Mouse (Mus musculus) midbrain, embryonic 16.5 days (tissue): ENCODE measurements around the gene Adamtsl5. TPM values are rescaled to one million over a fixed set of nuclear protein-coding genes. Genes with fewer than 3 reads are reported as not detected.
A peak's percentile ranks its signal among the peaks of the same experiment; 100 is the strongest.

ENCODE experiments used
- ATAC-seq: fragments of 200-750 bp; cut with Nextera tagmentation; 2 replicates; pipeline ENCODE4 v1.8.0; 2017; ENCODE audit warnings: moderate TSS enrichment
- H3K27ac ChIP-seq: fragments of 300-500 bp; sonication (generic); 2 replicates; pipeline ENCODE4 v1.5.1; 2014; ENCODE audit warnings: mild to moderate bottlenecking, low read length, mixed read lengths
- H3K27me3 ChIP-seq: fragments of 300-500 bp; sonication (generic); 2 replicates; pipeline ENCODE4 v1.6.1; 2014; ENCODE audit warnings: low read depth, low read length, mixed read lengths; ENCODE audit not compliant: control insufficient read depth, insufficient read depth
- H3K36me3 ChIP-seq: fragments of 300-500 bp; sonication (generic); 2 replicates; pipeline ENCODE4 v1.6.1; 2014; ENCODE audit warnings: mild to moderate bottlenecking, low read length, moderate library complexity, mixed read lengths; ENCODE audit not compliant: control insufficient read depth, insufficient read depth
- H3K4me1 ChIP-seq: fragments of 300-500 bp; sonication (generic); 2 replicates; pipeline ENCODE4 v1.6.1; 2014; ENCODE audit warnings: mild to moderate bottlenecking, low read length, mixed read lengths; ENCODE audit not compliant: control insufficient read depth, insufficient read depth
- H3K4me2 ChIP-seq: fragments of 300-500 bp; sonication (generic); 2 replicates; pipeline ENCODE4 v1.6.1; 2014; ENCODE audit warnings: mild to moderate bottlenecking, low read length, mixed read lengths
- H3K4me3 ChIP-seq: fragments of 300-500 bp; sonication (generic); 2 replicates; pipeline ENCODE4 v1.5.1; 2014; ENCODE audit warnings: low read depth, mild to moderate bottlenecking, low read length, moderate library complexity, mixed read lengths
- H3K9ac ChIP-seq: fragments of 300-500 bp; sonication (generic); 2 replicates; pipeline ENCODE4 v1.6.1; 2014; ENCODE audit warnings: low read depth, low read length, mixed read lengths
- H3K9me3 ChIP-seq: fragments of 300-500 bp; sonication (generic); replicated peaks from 2 replicates; pipeline ENCODE4 v1.6.1; 2014; ENCODE audit warnings: mild to moderate bottlenecking, low read length, mixed read lengths; ENCODE audit not compliant: control insufficient read depth, poor library complexity, severe bottlenecking
- WGBS: fragments of 180-500 bp; shearing (Covaris S2); extraction: QIAGEN DNeasy Blood & Tissue Kit; methylation state at CpG from one replicate; pipeline ENCODE4 v1.1.7; 2014; 5-methylcytosine and 5-hydroxymethylcytosine counted together
- polyA plus RNA-seq: library from polyadenylated mRNA; unstranded; fragments of >200 nt; fragmentation: Nextera tagmentation; extraction: Ambion mirVana; gene quantifications from 2 replicates; pipeline ENCODE4 v1.2.1, GENCODE M21; 2015

Gene Adamtsl5
- 0.38 and 0.40 TPM in 2 replicates for polyA plus RNA-seq

- Histone ChIP-seq H3K9me3 (no peaks in the 10 kb centered on the region), H3K9ac (no peak within 1 kb of the TSS), H3K4me2 (peak within 1 kb of the TSS; percentile 32; the same call in 1 of the 2 replicates), H3K36me3 (no peaks in the 10 kb centered on the region), H3K4me3 (no peak within 1 kb of the TSS; the same call in 1 of the 2 replicates), H3K27me3 (peaks cover 81% of the 10 kb centered on the region), H3K27ac (no peak within 1 kb of the TSS), H3K4me1 (peaks cover under 1% of the 10 kb centered on the region; the same call in 1 of the 2 replicates)
- ATAC-seq: no peak; the same call in 1 of the 2 replicates
- under 1% methylated on average over 38 of the region's 42 CpGs for WGBS
Measured at GRCm38 (mm10) chr10:80348244-80348781, at the start of gene Adamtsl5. TSS of gene Adamtsl5 (minus strand) at chr10:80348412.

GRCm38 (mm10) chr10:80397524-80398173, 49.4 kb upstream of the Adamtsl5 start:
- Histone ChIP-seq H3K9me3 (no peaks in the 10 kb centered on the region), H3K9ac (peak overlapping the region; percentile 95), H3K36me3 (peaks cover 29% of the 10 kb centered on the region), H3K4me3 (peak overlapping the region; percentile 73), H3K4me2 (peak overlapping the region; percentile 93), H3K4me1 (peaks cover 21% of the 10 kb centered on the region), H3K27me3 (no peaks in the 10 kb centered on the region), H3K27ac (peak overlapping the region; percentile 100)
- WGBS: 40% methylated on average over 8 of the region's 8 CpGs
- ATAC-seq: no peak

- Histone ChIP-seq H3K4me3 (peak overlapping the region; percentile 73; the same call in 1 of the 2 replicates), H3K27me3 (no peaks in the 10 kb centered on the region), H3K4me1 (peaks cover 21% of the 10 kb centered on the region), H3K9ac (peak overlapping the region; percentile 95), H3K36me3 (peaks cover 31% of the 10 kb centered on the region), H3K9me3 (no peaks in the 10 kb centered on the region), H3K4me2 (peak overlapping the region; percentile 93), H3K27ac (peak overlapping the region; percentile 100)
- ATAC-seq: no peak
- 89% methylated on average over 11 of the region's 11 CpGs for WGBS
Measured at GRCm38 (mm10) chr10:80396822-80397523, 48.8 kb upstream of the Adamtsl5 start.

GRCm38 (mm10) chr10:80395025-80395627, 46.9 kb upstream of the Adamtsl5 start:
- H3K4me1 ChIP-seq: peaks cover 14% of the 10 kb centered on the region
- H3K4me3 ChIP-seq: no peak overlapping the region
- no peak for ATAC-seq
- no peaks in the 10 kb centered on the region for H3K9me3 ChIP-seq
- H3K4me2 ChIP-seq: no peak overlapping the region
- H3K9ac ChIP-seq: no peak overlapping the region
- H3K27me3 ChIP-seq: no peaks in the 10 kb centered on the region
- H3K27ac ChIP-seq: no peak overlapping the region
- WGBS: 96% methylated on average over 35 of the region's 35 CpGs
- peaks cover 38% of the 10 kb centered on the region for H3K36me3 ChIP-seq

GRCm38 (mm10) chr10:80392687-80393086, 44.5 kb upstream of the Adamtsl5 start:
- peaks cover 14% of the 10 kb centered on the region for H3K4me1 ChIP-seq
- 93% methylated on average over 5 of the region's 5 CpGs for WGBS
- no peak overlapping the region for H3K27ac ChIP-seq
- no peak overlapping the region for H3K9ac ChIP-seq
- H3K4me3 ChIP-seq: no peak overlapping the region
- H3K36me3 ChIP-seq: peaks cover 38% of the 10 kb centered on the region
- H3K27me3 ChIP-seq: no peaks in the 10 kb centered on the region
- no peak overlapping the region for H3K4me2 ChIP-seq
- no peaks in the 10 kb centered on the region for H3K9me3 ChIP-seq
- no peak for ATAC-seq

GRCm38 (mm10) chr10:80390697-80391096, 42.5 kb upstream of the Adamtsl5 start:
- H3K9me3 ChIP-seq: no peaks in the 10 kb centered on the region
- peaks cover 6% of the 10 kb centered on the region for H3K4me1 ChIP-seq
- 85% methylated on average over 9 of the region's 9 CpGs for WGBS
- no peak overlapping the region for H3K27ac ChIP-seq
- no peak overlapping the region for H3K9ac ChIP-seq
- ATAC-seq: no peak
- no peak overlapping the region for H3K4me3 ChIP-seq
- peaks cover 38% of the 10 kb centered on the region for H3K36me3 ChIP-seq
- no peaks in the 10 kb centered on the region for H3K27me3 ChIP-seq
- H3K4me2 ChIP-seq: no peak overlapping the region

- no peak overlapping the region for H3K9ac ChIP-seq
- 87% methylated on average over 4 of the region's 4 CpGs for WGBS
Measured at GRCm38 (mm10) chr10:80389185-80389708, 41.0 kb upstream of the Adamtsl5 start.

GRCm38 (mm10) chr10:80388731-80389130, 40.5 kb upstream of the Adamtsl5 start:
- Histone ChIP-seq H3K9ac (no peak overlapping the region), H3K27ac (no peak overlapping the region), H3K4me1 (peaks cover 20% of the 10 kb centered on the region), H3K36me3 (peaks cover 25% of the 10 kb centered on the region), H3K4me2 (no peak overlapping the region), H3K4me3 (no peak overlapping the region), H3K9me3 (no peaks in the 10 kb centered on the region), H3K27me3 (no peaks in the 10 kb centered on the region)
- 36% methylated on average over 2 of the region's 2 CpGs for WGBS
- ATAC-seq: no peak

More at GRCm38 (mm10) chr10:80389185-80389708, 41.0 kb upstream of the Adamtsl5 start:
- Histone ChIP-seq H3K4me1 (peaks cover 15% of the 10 kb centered on the region), H3K36me3 (peaks cover 27% of the 10 kb centered on the region), H3K4me2 (no peak overlapping the region), H3K27ac (no peak overlapping the region), H3K27me3 (no peaks in the 10 kb centered on the region), H3K9me3 (no peaks in the 10 kb centered on the region), H3K4me3 (no peak overlapping the region)
- ATAC-seq: no peak
